Mouse (Mus musculus): ENCODE measurements around the gene Fars2.

DNA sequence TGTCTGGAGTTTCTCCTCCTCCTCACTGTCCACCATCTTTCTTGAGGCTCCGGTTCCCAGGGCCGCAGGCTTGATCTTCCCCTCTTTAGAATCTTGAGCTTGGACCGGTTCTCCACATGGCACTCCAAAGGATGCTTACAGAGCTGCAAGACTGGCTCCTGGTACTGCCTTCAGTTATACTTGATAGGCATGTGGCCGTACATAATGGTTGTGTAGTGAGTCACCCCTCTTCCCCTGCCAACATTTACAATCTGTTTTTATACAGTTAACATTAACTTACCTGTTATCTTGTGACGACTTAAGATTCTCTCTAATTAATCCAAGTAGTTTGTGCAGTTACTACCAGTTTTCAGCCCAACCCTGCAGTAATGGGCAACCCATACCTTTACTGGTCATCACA is 46.2 kb downstream of the Fars2 start:
- no peak for TF ChIP-seq POLR2A (IDR thresholded peaks at IDR 0.05; ENCODE audit: low read depth, low read length)
- TF ChIP-seq CTCF (IDR thresholded peaks at IDR 0.05; ENCODE audit: extremely low read depth, insufficient read depth, insufficient read length, insufficient replicate concordance) = no peak

Data from spleen, adult 2 months (tissue).